Mouse (Mus musculus): ENCODE data around the gene Kcmf1. TPM values are rescaled to one million over a fixed set of nuclear protein-coding genes. Genes with fewer than 3 reads are reported as not detected.
A peak's percentile ranks its signal among the peaks of the same experiment; 100 is the strongest.

Gene Kcmf1
- polyA plus RNA-seq, 1 experiment, result 175 TPM

DNA sequence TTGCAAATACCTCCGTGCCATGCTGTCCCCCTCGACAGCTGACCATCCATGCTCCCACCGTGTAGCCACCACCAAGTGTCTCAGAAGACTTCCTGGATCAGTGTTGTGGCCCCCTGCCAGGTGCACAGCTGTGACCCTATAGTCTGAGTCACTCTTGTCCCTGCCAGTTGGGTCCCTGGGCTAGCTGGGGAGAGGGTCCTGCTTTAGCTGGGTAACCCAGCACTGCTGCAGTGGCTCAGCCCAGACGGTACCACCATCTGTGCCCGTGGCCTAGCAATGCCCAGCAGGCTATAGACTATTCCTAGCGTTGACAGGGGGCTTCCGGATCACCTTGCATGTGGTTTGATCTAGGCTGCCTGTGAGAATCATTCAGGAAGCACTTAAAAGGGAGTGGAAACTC, 89.5 kb downstream of the Kcmf1 start:
- Histone ChIP-seq H3K27me3 (ENCODE audit: control insufficient read depth, insufficient read depth, low read length, poor library complexity, severe bottlenecking) (no peaks in the 10 kb centered on the region), H3K9ac (ENCODE audit: low read depth, poor library complexity, severe bottlenecking) (no peak overlapping the region), H3K36me3 (ENCODE audit: control insufficient read depth, insufficient read depth, low read length, poor library complexity, severe bottlenecking) (no peaks in the 10 kb centered on the region), H3K4me3 (ENCODE audit: low read depth, low read length) (no peak overlapping the region), H3K9me3 (replicated peaks; ENCODE audit: control insufficient read depth, insufficient read depth, low read length, poor library complexity, severe bottlenecking) (no peaks in the 10 kb centered on the region), H3K4me1 (ENCODE audit: control insufficient read depth, insufficient read depth, low read length) (peaks cover 15% of the 10 kb centered on the region), H3K27ac (ENCODE audit: insufficient read depth, low read length) (no peak overlapping the region)
- no peak for TF ChIP-seq POLR2A (IDR thresholded peaks at IDR 0.05; ENCODE audit: insufficient read depth, low read length)
- TF ChIP-seq CTCF (IDR thresholded peaks at IDR 0.05; ENCODE audit: low read depth, low read length), result no peak
- TF ChIP-seq EP300 (IDR thresholded peaks at IDR 0.05; ENCODE audit: insufficient read depth, low read depth, low read length), result no peak

GRCm38 (mm10) chr6:72809522-72810149, 90.1 kb downstream of the Kcmf1 start:
- H3K9ac ChIP-seq (ENCODE audit: low read depth, poor library complexity, severe bottlenecking), result no peak overlapping the region
- no peaks in the 10 kb centered on the region for H3K9me3 ChIP-seq (replicated peaks; ENCODE audit: control insufficient read depth, insufficient read depth, low read length, poor library complexity, severe bottlenecking)
- TF ChIP-seq EP300 (IDR thresholded peaks at IDR 0.05; ENCODE audit: insufficient read depth, low read depth, low read length) (no peak), CTCF (IDR thresholded peaks at IDR 0.05; ENCODE audit: low read depth, low read length) (no peak), POLR2A (IDR thresholded peaks at IDR 0.05; ENCODE audit: insufficient read depth, low read length) (no peak)
- H3K27me3 ChIP-seq (ENCODE audit: control insufficient read depth, insufficient read depth, low read length, poor library complexity, severe bottlenecking), result no peaks in the 10 kb centered on the region
- no peaks in the 10 kb centered on the region for H3K36me3 ChIP-seq (ENCODE audit: control insufficient read depth, insufficient read depth, low read length, poor library complexity, severe bottlenecking)
- H3K27ac ChIP-seq (ENCODE audit: insufficient read depth, low read length), result no peak overlapping the region
- peaks cover 15% of the 10 kb centered on the region for H3K4me1 ChIP-seq (ENCODE audit: control insufficient read depth, insufficient read depth, low read length)
- H3K4me3 ChIP-seq (ENCODE audit: low read depth, low read length), result no peak overlapping the region

- Histone ChIP-seq H3K27ac (ENCODE audit: insufficient read depth, low read length) (no peak overlapping the region), H3K4me3 (ENCODE audit: low read depth, low read length) (no peak overlapping the region), H3K27me3 (ENCODE audit: control insufficient read depth, insufficient read depth, low read length, poor library complexity, severe bottlenecking) (no peaks in the 10 kb centered on the region), H3K9ac (ENCODE audit: low read depth, poor library complexity, severe bottlenecking) (no peak overlapping the region), H3K4me1 (ENCODE audit: control insufficient read depth, insufficient read depth, low read length) (peaks cover 12% of the 10 kb centered on the region), H3K9me3 (replicated peaks; ENCODE audit: control insufficient read depth, insufficient read depth, low read length, poor library complexity, severe bottlenecking) (no peaks in the 10 kb centered on the region), H3K36me3 (ENCODE audit: control insufficient read depth, insufficient read depth, low read length, poor library complexity, severe bottlenecking) (no peaks in the 10 kb centered on the region)
- TF ChIP-seq CTCF (IDR thresholded peaks at IDR 0.05; ENCODE audit: low read depth, low read length) (no peak), EP300 (IDR thresholded peaks at IDR 0.05; ENCODE audit: insufficient read depth, low read depth, low read length) (peak; percentile 99), POLR2A (IDR thresholded peaks at IDR 0.05; ENCODE audit: insufficient read depth, low read length) (no peak)
These were observed 91.4 kb downstream of the Kcmf1 start for GRCm38 (mm10) chr6:72808342-72808741.

GRCm38 (mm10) chr6:72803669-72804068, 96.1 kb downstream of the Kcmf1 start:
- no peak overlapping the region for H3K27ac ChIP-seq (ENCODE audit: insufficient read depth, low read length)
- no peaks in the 10 kb centered on the region for H3K36me3 ChIP-seq (ENCODE audit: control insufficient read depth, insufficient read depth, low read length, poor library complexity, severe bottlenecking)
- H3K9ac ChIP-seq (ENCODE audit: low read depth, poor library complexity, severe bottlenecking), result no peak overlapping the region
- no peak overlapping the region for H3K4me3 ChIP-seq (ENCODE audit: low read depth, low read length)
- H3K27me3 ChIP-seq (ENCODE audit: control insufficient read depth, insufficient read depth, low read length, poor library complexity, severe bottlenecking), result no peaks in the 10 kb centered on the region
- H3K4me1 ChIP-seq (ENCODE audit: control insufficient read depth, insufficient read depth, low read length), result peaks cover 2% of the 10 kb centered on the region
- H3K9me3 ChIP-seq (replicated peaks; ENCODE audit: control insufficient read depth, insufficient read depth, low read length, poor library complexity, severe bottlenecking), result no peaks in the 10 kb centered on the region
- TF ChIP-seq EP300 (IDR thresholded peaks at IDR 0.05; ENCODE audit: insufficient read depth, low read depth, low read length) (no peak), CTCF (IDR thresholded peaks at IDR 0.05; ENCODE audit: low read depth, low read length) (no peak), POLR2A (IDR thresholded peaks at IDR 0.05; ENCODE audit: insufficient read depth, low read length) (no peak)

DNA sequence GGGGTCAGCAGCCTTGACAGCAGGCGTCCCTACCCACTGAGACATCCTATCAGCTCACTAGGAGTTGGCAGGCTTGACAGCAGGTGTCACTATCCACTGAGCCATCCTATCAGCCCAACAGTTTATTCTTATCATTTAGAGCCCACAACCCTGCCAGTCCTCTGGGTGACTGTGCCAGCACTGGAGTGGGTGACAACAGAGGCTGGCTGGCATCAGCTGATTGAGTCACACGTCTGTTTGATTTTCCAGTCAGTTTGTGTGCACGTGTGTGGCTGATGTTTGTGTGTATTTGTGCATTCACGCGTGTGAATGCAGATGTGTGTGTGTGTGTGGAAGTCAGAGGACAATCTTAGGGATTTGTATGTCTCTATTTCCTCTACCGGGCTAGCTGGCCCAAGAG, 97.7 kb downstream of the Kcmf1 start:
- no peaks in the 10 kb centered on the region for H3K4me1 ChIP-seq (ENCODE audit: control insufficient read depth, insufficient read depth, low read length)
- no peaks in the 10 kb centered on the region for H3K9me3 ChIP-seq (replicated peaks; ENCODE audit: control insufficient read depth, insufficient read depth, low read length, poor library complexity, severe bottlenecking)
- no peaks in the 10 kb centered on the region for H3K36me3 ChIP-seq (ENCODE audit: control insufficient read depth, insufficient read depth, low read length, poor library complexity, severe bottlenecking)
- H3K27me3 ChIP-seq (ENCODE audit: control insufficient read depth, insufficient read depth, low read length, poor library complexity, severe bottlenecking), result no peaks in the 10 kb centered on the region
- H3K27ac ChIP-seq (ENCODE audit: insufficient read depth, low read length), result no peak overlapping the region
- TF ChIP-seq POLR2A (IDR thresholded peaks at IDR 0.05; ENCODE audit: insufficient read depth, low read length) (no peak), EP300 (IDR thresholded peaks at IDR 0.05; ENCODE audit: insufficient read depth, low read depth, low read length) (no peak), CTCF (IDR thresholded peaks at IDR 0.05; ENCODE audit: low read depth, low read length) (no peak)
- H3K9ac ChIP-seq (ENCODE audit: low read depth, poor library complexity, severe bottlenecking), result no peak overlapping the region
- H3K4me3 ChIP-seq (ENCODE audit: low read depth, low read length), result no peak overlapping the region

DNA sequence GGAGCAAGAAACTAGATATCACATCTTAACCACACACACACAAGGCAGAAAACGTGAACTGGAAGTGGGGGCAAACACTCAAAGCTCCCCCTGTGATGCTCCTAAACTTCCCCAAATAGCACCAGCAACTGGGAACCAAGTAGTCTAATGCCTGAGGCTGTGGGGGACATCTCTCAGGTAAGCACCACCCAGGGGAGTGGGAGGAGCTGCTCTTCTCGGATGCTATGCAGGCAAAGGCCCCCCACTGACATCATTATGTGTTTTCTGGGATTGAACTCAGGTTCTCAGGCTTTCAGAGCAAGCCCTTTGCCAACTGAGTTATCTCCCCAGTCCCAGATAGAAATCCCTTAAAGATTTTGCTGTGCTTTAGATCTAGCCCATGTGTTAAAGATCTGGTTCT, 99.1 kb downstream of the Kcmf1 start:
- TF ChIP-seq POLR2A (IDR thresholded peaks at IDR 0.05; ENCODE audit: insufficient read depth, low read length) (no peak), CTCF (IDR thresholded peaks at IDR 0.05; ENCODE audit: low read depth, low read length) (no peak), EP300 (IDR thresholded peaks at IDR 0.05; ENCODE audit: insufficient read depth, low read depth, low read length) (no peak)
- no peaks in the 10 kb centered on the region for H3K27me3 ChIP-seq (ENCODE audit: control insufficient read depth, insufficient read depth, low read length, poor library complexity, severe bottlenecking)
- no peaks in the 10 kb centered on the region for H3K36me3 ChIP-seq (ENCODE audit: control insufficient read depth, insufficient read depth, low read length, poor library complexity, severe bottlenecking)
- H3K4me1 ChIP-seq (ENCODE audit: control insufficient read depth, insufficient read depth, low read length), result no peaks in the 10 kb centered on the region
- no peak overlapping the region for H3K9ac ChIP-seq (ENCODE audit: low read depth, poor library complexity, severe bottlenecking)
- H3K27ac ChIP-seq (ENCODE audit: insufficient read depth, low read length), result no peak overlapping the region
- no peak overlapping the region for H3K4me3 ChIP-seq (ENCODE audit: low read depth, low read length)
- H3K9me3 ChIP-seq (replicated peaks; ENCODE audit: control insufficient read depth, insufficient read depth, low read length, poor library complexity, severe bottlenecking), result no peaks in the 10 kb centered on the region

Measured in ES-Bruce4 (cell line).